Mouse (Mus musculus): ENCODE results near the gene Mchr1.

GRCm38 (mm10) chr15:81192858-81193257 is 42.4 kb upstream of the Mchr1 start:
- TF ChIP-seq CTCF (IDR thresholded peaks at IDR 0.05; ENCODE audit: low read depth, low read length) (no peak), POLR2A (IDR thresholded peaks at IDR 0.05; ENCODE audit: borderline replicate concordance, low read depth, low read length) (no peak)

Data from bone marrow macrophage, adult 2 months (primary cell).